Mouse (Mus musculus) retina, adult 2 months (tissue): ENCODE measurements around the gene Gm49721.
"Not testable (repeated sequence)": the region's sequence is repeated elsewhere in the genome, so short reads cannot be mapped to it uniquely, and the experiment has no call there.

Experiments used
- DNase-seq: peaks from one replicate; pipeline ENCODE4 v3.0.0-alpha.2; 2012; ENCODE audit warnings: low read depth, low spot score

The Gm49721 gene

DNA sequence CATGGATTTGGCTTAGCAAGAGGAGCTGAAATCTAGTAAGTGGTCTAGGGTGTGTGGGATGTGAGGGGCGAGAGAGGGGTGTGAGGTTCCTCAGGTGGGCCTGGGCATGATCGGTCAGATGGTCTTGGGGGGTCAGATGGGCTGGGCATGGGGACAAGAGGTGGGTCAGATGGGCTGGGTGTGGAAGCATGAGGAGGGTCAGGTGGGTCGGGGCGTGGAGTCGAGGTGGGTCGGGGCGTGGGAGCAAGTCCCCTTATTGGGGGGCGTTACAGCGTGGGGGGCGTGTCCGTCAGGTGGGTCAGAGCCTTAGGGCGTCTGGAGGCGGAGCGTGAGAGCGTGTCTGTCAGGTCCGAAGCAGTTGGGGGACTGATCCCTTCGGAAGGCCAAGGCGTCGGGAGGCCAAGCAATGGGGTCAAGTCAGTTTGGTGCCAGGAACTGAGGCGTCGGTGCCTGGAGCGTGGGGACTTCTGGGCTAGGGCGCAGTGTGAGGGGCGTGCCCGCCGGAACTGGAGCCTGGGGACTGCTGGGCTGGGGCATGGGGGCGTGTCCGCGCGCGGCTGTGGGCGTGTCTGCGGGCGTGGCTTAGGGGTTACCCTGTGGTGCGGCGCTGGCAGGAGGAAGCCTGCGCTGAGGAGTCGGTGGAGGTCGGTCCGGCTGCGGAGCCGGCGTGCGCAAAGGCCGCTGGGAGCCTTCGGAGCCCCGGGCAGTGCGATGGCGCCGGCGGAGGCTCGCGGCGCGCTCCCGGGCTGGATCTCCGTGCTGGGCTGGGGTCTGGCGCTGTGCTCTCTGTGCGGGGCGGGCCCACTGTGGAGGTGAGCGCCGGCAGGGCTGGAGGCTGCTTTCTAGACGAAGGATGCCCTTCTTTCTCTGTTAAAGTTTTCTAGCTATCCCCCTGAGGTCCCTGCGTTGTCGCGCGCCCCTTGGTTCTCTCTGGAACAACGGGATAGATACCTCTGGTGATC lies at the start of gene Gm49721:
Gene Gm49721 (plus strand): TSS at position 618 of the 962 bp plus-strand sequence.
- not testable (repeated sequence) for DNase-seq

DNA sequence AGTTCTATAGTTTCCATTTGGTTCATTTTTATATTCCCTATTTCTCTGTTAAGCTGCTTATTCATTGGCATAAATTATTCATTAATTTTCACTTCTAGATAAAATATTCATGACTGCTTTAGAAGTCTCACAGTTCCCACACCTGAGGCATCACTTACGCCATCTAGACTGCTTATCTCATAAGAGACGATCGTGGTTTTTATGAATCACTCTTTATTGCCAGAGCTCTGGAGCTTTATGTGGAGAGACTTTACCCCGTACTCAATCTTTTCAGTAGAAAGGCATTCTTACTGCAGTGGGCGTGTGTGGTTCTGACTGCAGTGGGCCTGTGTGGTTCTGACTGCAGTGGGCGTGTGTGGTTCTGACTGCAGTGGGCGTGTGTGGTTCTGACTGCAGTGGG lies 47.1 kb upstream of the Gm49721 start:
- DNase-seq = not testable (repeated sequence)

DNA sequence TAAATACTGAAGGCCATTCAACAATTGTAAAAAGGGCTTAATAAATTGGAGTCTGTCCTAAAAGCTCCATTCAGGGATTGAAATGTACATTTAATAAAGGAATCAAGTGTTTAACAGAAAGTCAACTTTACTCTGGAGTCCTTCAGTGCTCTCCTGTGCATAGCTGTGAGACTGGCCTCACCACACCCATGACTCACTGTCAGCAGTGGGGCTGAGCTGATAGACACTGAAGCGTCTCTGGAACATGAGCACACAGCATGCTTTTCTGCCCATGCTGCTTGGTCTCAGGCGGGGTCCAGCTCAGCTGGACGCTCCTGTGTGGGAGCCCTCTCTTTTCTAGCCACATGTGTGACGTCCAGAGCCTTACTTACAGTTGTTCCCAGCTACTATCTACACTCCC lies 36.1 kb upstream of the Gm49721 start:
- not testable (repeated sequence) for DNase-seq

DNA sequence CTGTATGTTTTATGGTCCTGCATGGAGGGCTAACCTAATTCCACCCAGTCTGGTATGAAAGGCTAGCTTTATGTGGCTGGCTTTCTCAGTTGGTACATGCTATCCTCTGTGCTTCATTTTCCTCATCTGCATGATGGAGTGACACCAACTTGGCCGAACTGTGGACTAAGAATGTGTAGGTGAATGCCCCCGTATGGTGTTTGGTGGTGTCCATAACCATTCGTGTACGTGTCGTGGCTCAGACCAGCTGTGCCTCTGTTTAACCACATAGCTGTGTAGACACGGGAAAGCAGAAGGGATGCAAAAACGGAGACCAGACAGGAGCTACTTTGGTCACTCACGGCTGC lies 31.1 kb upstream of the Gm49721 start:
- DNase-seq = not testable (repeated sequence)

DNA sequence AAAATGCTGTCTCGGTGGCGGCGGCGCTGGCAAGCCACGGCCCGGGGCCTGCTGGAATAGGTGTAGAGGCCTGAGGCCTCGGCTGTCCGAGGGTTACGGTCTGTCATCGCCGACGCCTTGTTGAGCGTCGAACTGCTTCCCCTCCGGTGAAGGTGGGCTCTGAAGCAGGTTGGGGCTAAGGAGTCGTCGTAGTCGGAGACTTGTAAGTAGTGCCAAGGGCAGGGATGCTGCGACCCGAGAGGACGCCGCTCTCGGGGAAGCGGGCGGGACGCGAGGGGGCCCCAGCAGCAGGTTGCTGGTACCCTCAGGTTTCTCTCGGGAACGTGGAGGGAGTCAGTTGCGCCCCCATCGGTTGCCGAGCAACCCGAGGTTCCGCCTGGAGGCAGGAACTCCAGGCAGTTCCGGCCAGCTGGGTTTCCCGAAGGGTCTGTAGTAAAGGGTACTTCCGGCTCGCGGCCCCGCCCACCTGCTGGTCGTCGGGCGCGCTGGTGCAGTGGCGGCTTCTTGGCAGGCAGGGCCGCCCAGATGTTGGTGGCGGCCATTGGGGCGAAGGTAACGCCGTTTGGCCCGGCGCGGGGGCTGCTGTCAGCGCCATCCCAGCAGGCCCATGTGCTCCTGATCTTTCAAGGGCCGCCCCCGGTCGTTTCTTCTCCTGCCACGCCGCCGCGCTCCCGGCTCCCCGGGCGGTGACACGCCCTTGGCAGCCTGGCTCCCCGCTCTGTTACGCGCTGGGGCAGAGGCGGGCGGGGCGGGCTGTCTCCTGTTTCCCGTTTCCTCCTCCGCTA lies 30.5 kb upstream of the Gm49721 start, which contains the start of gene Rsph3b:
Gene Rsph3b (minus strand): TSS at position 699 of the 785 bp plus-strand sequence.
- not testable (repeated sequence) for DNase-seq

DNA sequence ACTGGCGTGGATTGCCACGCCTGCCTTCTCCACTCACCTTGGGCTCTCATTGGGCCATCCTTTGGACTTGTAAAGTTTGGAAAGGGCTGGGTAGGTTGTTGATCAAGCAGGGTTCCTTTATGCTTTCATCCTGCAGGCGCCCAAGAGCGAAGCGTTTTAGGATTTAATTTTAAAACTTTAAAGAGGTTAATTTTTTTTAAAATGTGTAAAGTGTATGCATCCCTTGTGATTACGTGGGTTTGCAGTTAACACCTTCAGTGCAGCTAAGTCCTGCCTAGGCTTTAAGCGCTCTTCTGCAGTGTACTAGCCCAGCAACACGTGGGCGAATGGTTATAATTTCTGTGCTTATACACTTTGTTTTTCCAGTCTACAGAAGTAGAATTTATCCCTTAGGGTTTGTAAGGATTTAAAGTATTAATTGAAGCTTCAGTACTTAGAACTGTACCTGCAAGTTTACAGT lies 29.9 kb upstream of the Gm49721 start:
- not testable (repeated sequence) for DNase-seq

DNA sequence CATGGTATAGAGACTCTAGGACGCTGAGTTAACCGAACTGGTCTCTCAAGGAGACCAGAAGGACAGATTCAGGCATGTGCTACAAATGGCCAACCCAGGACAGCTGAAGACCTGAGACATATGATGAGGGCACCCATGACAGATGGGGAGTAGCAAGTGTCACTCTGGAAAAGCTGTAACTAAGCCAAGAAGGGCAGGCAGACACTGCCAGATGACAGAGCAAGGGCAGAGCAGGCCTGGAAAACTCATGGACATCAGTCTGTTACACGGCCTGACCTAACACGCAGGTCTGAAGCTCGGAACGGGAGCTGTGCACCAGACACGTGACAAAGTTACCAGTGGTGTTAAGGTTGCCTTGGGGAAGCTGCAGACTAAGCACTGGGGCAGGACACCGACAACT lies 19.8 kb upstream of the Gm49721 start:
- not testable (repeated sequence) for DNase-seq

DNA sequence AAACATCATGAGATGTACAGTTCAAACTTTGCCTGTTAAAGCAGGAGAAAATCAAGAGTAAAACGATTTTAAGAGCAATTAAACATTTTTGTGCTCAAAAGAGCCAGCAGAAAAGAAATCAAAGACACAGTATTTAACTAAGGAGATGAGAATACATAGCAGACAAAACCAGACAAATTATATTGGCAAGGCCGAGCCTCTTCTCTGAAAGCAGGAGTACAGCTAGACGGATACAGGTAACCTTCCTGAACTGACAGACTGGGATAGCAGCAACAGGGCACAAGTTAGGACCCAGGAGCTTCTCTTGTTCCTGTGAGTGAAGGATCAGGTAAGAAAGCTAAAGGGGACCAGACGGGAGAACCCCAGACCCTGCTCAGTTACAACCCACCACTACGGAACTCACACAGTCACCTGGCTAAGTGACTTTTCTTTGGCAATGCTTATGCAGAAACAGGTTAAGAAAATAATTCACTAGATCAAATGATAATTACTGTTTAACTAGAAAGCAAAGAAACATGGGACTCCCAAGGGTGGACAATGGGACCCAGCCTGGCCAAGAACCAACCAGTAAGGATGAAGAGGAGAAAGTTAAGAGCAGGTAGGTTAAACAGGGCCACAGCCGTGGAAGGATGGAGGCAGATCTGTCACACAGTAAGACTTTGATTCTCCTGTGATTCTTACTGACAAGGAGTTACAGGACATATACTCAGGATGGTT lies 19.0 kb upstream of the Gm49721 start:
- DNase-seq = not testable (repeated sequence)

DNA sequence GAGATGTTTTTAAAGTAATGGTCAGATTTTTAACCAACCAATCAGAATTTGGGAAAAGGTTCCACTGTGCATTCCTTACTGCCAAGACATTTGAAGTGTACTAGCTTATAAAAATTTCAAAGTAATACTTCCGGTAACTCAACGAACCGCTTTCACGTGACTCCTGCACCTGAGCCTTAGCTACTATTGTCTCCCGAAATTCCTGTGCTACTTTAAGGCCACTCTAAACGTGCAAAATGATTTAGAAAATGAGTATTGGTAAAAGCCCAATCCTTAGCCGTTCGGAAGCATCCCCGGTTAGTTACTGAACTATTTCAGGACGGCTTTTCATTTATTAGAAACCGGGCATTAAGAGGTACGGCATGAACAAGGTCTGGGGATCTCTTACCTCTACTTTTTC lies 18.4 kb upstream of the Gm49721 start:
- not testable (repeated sequence) for DNase-seq

DNA sequence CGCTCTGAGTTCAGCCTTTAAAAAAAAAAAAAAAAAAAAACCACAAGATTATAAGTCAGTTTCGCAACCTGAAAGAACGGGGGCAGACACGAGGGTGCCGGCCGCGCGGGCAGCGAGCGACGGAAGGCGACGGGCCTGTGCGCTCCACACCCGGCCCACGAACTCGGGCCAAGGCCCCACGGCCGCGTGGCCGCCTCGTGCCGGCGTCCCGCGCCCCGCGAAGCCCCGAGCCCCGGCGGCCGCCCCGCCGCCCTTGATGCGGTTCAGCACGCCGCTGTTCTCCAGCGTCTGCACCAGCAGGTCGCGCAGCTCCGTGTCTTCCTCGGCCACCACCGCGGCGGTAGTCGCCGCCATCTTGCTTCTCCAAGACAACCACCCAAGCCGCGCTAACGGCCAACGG lies 17.9 kb upstream of the Gm49721 start, which contains the start of gene Tagap1:
Gene Tagap1 (minus strand): TSS at position 381 of the 400 bp plus-strand sequence.
- not testable (repeated sequence) for DNase-seq

DNA sequence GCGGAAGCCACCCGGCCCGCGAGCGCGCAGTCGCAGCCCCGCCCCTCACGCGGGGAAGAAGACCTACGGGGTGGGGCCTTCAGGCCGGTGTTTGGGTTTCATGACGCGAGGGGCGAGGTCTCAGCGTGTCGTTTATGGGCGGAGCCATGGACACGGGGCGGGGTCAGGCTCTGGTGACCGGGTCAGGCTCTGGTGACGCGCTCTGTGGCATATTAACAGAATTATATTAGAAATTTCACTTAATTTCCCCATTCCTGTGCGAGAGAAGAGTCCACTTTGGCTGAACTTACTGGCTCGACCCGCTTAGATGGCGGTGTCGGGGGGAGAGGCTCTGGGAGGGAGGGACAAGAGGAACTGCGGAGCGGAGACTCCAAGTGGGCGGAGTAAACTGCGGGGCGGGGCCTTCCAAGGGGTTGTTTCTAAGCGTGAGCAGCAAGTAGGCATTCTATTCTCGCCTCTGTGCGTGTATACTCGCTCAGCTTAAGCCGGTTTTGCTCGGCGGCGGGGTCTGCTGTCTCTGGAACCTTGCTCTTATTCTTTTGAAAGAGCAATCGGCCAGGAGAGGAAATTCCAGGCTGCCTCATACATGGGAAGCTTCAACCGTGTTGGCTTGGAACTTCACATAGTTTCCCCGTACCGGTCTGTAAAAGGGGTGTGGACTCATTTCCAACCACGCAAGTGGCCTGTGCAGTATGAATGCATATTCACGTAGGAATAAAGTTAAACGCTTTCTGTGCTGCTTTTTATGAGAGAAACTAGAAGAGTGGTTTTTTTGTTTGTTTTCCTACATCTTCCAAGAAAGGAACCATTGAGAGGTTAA lies 17.3 kb upstream of the Gm49721 start:
- not testable (repeated sequence) for DNase-seq

DNA sequence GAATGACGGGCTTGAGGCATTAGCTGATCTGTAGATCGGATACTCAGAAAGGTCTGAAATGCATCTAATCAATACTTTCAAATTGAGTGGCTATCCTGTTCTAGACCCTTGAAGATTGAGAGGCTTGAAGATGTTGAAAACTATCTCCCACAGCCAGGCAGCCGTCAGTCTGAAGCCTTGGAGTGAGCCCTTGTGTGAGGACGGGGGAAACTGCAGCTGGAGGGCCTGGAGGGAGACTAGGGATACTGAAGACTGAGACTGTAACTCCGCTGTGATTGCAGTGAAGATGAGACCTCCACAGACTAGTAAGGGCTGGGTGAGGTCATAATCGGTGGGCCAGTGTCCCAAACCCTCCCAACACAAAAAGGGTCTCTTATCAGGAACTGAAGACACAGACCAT lies 16.4 kb upstream of the Gm49721 start:
- not testable (repeated sequence) for DNase-seq

DNA sequence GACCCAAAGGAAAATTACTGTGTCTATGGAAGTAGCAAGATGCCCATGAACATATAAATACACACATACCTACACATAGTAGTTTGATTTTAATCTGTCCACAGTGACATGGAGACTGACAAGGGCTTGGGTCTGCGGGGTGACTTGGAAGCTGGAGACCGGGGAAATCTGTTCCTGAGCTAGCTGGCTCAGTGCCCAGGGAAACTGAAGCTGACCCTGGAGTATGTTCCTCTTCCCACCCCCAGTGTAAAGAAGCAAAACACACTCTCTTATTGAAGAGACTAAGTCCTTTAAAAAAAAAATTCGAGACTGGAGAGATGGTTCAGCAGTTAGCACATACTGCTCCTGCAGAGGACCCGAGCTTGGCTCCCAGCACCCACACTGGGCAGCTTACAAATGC lies 15.8 kb upstream of the Gm49721 start:
- DNase-seq = not testable (repeated sequence)

DNA sequence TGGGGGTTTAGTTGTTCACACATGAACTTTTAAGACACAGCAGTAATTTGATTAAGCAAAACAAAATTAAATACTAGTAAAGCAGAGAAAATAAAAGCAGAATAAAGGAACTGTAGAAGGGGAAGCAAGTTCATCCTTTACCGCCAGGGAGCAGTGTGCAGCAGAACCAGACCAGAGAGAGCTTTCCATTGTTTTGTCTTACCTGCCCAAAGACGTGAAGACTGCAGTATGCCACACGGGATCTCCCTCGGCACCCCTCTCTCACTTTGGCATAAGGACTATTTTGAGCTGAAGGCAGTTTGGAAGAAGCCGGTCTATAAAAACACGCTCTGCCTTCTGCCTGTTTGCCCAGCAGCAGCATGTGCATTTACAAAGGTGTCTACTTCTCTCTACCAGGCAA lies 13.3 kb upstream of the Gm49721 start:
- DNase-seq = not testable (repeated sequence)

DNA sequence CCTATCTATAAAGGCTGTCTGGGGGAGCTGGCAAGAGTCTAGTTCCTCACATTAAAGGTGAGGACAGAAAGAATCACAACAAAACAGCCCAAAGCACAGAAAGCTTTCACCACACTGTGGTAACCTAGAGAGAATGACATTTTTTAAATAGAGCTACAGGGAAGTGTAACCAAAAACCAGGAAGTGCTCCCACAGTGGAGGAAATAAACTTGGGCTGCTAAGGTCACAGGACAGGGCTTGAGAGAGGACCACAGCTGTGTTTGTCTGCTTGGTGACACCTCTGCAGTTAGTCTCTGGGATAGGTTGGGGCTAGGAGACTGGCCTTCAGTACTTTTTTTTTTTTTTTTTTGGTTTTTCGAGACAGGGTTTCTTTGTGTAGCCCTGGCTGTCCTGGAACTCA lies 11.0 kb upstream of the Gm49721 start:
- not testable (repeated sequence) for DNase-seq

DNA sequence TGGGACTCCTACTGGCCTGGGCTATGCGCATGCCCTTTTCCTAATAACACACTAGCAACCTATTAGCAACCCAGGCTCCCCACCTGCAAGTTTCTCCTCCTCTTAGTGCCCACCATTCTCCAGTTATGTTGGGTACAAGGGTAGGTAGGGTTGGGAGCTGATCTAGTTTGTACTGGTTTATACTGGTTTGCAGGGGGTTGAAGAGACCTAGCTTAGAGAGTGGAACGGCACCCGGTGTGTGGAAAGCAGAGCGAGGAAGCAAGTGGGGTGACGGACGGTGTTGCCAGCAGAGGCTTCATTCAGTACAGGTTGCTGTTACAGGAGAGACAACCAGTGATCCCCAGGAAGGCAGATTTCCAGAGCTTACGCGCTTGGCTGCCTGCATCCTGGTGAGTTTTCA lies 8.4 kb upstream of the Gm49721 start, which contains the start of gene Rnaset2b:
Gene Rnaset2b (plus strand): TSS at position 301 of the 400 bp plus-strand sequence.
- DNase-seq = not testable (repeated sequence)

DNA sequence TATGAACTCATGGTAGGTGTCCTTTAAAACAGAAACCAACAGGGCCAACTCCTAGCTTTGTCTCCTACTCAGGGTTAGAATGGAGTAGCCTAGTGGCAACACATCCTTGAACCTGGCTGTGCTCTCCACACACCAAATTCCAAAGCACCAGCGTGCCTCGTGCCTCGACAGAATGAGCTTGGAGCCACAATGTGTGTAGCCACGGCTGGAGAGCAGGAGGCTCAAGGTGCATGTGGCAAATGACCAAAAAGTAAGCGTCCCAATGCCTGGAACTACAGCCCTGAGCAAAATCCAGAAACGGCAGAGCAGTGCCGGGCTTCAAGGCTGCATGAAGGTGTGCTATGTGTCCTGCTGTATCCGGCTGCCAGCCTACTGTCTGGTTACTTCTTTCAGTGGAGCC lies 7.5 kb upstream of the Gm49721 start:
- not testable (repeated sequence) for DNase-seq

DNA sequence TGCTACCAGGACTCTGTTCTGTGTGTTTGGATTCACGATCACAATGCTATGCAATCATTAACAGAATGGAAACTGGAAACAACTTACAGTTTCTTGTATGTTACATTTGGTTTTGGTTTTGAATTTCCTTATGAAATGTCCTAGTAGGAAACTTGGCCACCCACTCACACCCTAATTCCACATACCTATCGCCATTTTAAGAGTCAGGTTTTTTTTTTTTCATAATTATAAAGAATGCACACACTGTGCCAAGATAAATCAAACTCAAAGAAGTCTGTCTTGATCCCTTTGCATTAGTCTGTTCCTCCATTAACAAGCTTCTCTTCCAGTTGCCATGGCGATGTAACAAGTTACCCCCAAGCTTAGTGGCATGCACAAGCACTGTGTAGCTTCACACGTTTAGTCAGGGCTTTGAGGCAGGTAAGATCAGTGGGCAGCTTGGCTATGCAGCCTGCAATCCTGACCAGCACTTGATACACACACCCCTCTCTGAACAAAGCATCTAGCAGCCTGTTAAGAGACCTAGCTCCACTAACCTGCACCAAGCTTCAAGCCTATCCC lies 5.8 kb upstream of the Gm49721 start:
- DNase-seq = not testable (repeated sequence)

DNA sequence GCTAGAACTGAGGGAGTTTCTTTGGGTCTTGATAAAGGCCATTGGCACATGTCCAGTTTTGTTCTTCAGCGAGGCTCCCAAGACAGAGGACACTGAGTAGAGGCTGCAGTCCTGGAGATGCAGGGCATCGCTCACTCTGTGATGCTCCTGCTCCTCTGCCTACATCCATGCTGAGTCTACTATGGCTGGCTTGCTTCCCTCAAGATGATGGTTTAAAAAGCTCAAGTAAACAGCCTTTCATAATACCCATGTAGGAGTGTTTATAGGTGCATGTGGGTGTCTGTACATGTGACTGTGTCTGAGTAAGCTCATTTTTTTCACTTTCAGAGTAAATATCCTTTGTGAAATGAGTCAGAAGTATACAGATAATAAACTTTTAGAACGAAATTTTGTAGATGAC lies 3.7 kb upstream of the Gm49721 start:
- DNase-seq = not testable (repeated sequence)

DNA sequence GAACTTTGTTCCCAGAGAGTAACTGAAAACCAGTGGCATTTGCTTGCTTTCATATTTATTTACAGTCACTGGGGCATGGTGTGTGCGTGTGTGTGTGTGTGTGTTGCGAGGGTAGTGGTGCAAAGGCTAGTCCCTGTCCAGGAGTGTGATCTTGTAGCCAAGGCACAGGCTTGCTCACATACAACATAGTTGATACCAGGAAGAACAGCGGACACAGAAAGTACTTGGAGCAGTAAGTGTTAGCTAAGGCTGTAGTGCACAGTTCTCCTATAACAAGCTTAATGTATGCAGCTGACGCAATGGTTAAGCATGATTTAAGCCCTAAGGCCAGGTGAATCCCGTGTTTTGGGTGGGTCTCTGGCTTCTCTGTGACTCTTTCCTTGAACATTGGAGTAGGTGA lies 676 bp downstream of the Gm49721 start:
- DNase-seq = not testable (repeated sequence)
